Mouse (Mus musculus) hindbrain, postnatal 0 days (tissue): ENCODE data around the gene Trak1. TPM values are rescaled to one million over a fixed set of nuclear protein-coding genes. Genes with fewer than 3 reads are reported as not detected.

Source experiments
- ATAC-seq: fragments of 200-750 bp; cut with Nextera tagmentation; 2 replicates; pipeline ENCODE4 v1.8.0; 2017; ENCODE audit warnings: mild to moderate bottlenecking, moderate TSS enrichment, moderate library complexity
- DNase-seq: peaks from one replicate; pipeline ENCODE4 v3.0.0-alpha.2; 2015; ENCODE audit warnings: low spot score
- H3K27ac ChIP-seq: fragments of 300-500 bp; sonication (generic); 2 replicates; pipeline ENCODE4 v1.5.1; 2014; ENCODE audit warnings: mild to moderate bottlenecking
- H3K27me3 ChIP-seq: fragments of 300-500 bp; sonication (generic); 2 replicates; pipeline ENCODE4 v1.6.1; 2014; ENCODE audit warnings: low read length, mixed read lengths; ENCODE audit not compliant: insufficient read depth
- H3K36me3 ChIP-seq: fragments of 300-500 bp; sonication (generic); 2 replicates; pipeline ENCODE4 v1.6.1; 2014; ENCODE audit warnings: low read length, mixed read lengths; ENCODE audit not compliant: insufficient read depth
- H3K4me1 ChIP-seq: fragments of 300-500 bp; sonication (generic); 2 replicates; pipeline ENCODE4 v1.6.1; 2014; ENCODE audit warnings: antibody characterized with exemption, low read length, mixed read lengths; ENCODE audit not compliant: insufficient read depth
- H3K4me2 ChIP-seq: fragments of 300-500 bp; sonication (generic); 2 replicates; pipeline ENCODE4 v1.6.1; 2014; ENCODE audit warnings: low read depth, mild to moderate bottlenecking, low read length, moderate library complexity, mixed read lengths
- H3K4me3 ChIP-seq: fragments of 300-500 bp; sonication (generic); 2 replicates; pipeline ENCODE4 v1.5.1; 2014; ENCODE audit warnings: low read length
- H3K9ac ChIP-seq: fragments of 300-500 bp; sonication (generic); replicated peaks from 2 replicates; pipeline ENCODE4 v1.6.1; 2014; ENCODE audit warnings: mild to moderate bottlenecking, low read length, moderate library complexity, mixed read lengths
- H3K9me3 ChIP-seq: fragments of 300-500 bp; sonication (generic); 2 replicates; pipeline ENCODE4 v1.6.1; 2016; ENCODE audit warnings: low read length, mixed read lengths
- CTCF ChIP-seq: IDR thresholded peaks from 2 replicates; pipeline ENCODE4 v1.5.1; 2016; ENCODE audit warnings: antibody characterized with exemption, control low read depth, low read depth
- WGBS: fragments of 180-500 bp; shearing (Covaris S2); extraction: QIAGEN DNeasy Blood & Tissue Kit; methylation state at CpG from one replicate; pipeline ENCODE4 v1.1.7; 2014; 5-methylcytosine and 5-hydroxymethylcytosine counted together
- polyA plus RNA-seq: library from polyadenylated mRNA; unstranded; fragments of >200 nt; fragmentation: Nextera tagmentation; extraction: Ambion mirVana; gene quantifications from 2 replicates; pipeline ENCODE4 v1.2.1, GENCODE M21; 2015
- total RNA-seq: library from RNA; depleted of rRNA; stranded (reverse); fragments of >200 nt; gene quantifications from 2 replicates; pipeline ENCODE4 v1.2.3, GENCODE M21; 2014

Trak1 gene
- total and polyA plus RNA-seq, 2 experiments from 2014 or later = 57.8 to 129 TPM

DNA sequence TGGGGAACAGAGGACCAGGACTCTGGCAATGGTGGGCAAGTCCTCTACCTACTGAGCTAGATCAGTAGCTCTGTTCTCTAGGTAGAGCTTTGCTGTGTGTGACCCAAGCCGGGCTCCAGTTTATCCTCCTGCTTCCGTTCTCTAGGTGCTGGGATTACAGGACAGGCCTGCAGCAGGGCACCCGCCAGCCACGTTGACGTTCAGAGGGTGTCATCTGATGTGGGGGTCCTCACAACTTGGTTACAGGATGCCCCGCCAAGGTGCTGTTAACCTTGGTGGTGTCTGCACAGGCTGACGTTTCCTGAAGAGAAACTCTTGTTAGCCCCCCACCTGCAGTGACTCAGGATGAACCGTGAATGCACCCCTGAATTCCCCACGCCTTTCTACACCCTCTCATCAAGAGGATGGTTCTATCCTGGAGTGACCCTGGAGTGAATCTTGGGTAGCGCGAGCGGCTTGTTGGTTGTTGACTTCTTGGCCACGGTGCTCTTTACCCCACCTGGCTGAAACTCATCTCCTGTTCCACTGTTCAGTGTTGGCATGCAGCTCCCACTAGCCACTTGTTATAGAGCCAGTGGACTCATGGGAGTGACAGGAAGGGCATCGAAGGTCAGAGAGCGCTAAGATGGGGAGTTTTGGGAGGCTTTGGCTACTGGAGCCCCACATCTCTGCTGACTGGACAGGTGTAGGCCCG lies 60.4 kb downstream of the Trak1 start:
- Histone ChIP-seq H3K27me3 (no peaks in the 10 kb centered on the region), H3K4me1 (peaks cover 32% of the 10 kb centered on the region), H3K36me3 (no peaks in the 10 kb centered on the region), H3K9me3 (no peaks in the 10 kb centered on the region), H3K4me3 (no peak overlapping the region), H3K9ac (no peak overlapping the region), H3K27ac (no peak overlapping the region), H3K4me2 (no peak overlapping the region)
- 90% methylated on average over 16 of the region's 16 CpGs for WGBS
- no peak for TF ChIP-seq CTCF
- no peak for DNase-seq
- no peak for ATAC-seq

- H3K36me3 ChIP-seq = no peaks in the 10 kb centered on the region
- H3K4me3 ChIP-seq = no peak overlapping the region
- ATAC-seq = no peak
- no peak overlapping the region for H3K9ac ChIP-seq
- DNase-seq = no peak
- H3K4me2 ChIP-seq = no peak overlapping the region
- WGBS = 44% methylated on average over 8 of the region's 8 CpGs
- no peaks in the 10 kb centered on the region for H3K27me3 ChIP-seq
- peak overlapping the region; percentile 58; the same call in 1 of the 2 replicates for H3K27ac ChIP-seq
- H3K9me3 ChIP-seq = no peaks in the 10 kb centered on the region
- peaks cover 32% of the 10 kb centered on the region for H3K4me1 ChIP-seq
- no peak for TF ChIP-seq CTCF
Measured at GRCm38 (mm10) chr9:121358418-121358817, 61.1 kb downstream of the Trak1 start.

DNA sequence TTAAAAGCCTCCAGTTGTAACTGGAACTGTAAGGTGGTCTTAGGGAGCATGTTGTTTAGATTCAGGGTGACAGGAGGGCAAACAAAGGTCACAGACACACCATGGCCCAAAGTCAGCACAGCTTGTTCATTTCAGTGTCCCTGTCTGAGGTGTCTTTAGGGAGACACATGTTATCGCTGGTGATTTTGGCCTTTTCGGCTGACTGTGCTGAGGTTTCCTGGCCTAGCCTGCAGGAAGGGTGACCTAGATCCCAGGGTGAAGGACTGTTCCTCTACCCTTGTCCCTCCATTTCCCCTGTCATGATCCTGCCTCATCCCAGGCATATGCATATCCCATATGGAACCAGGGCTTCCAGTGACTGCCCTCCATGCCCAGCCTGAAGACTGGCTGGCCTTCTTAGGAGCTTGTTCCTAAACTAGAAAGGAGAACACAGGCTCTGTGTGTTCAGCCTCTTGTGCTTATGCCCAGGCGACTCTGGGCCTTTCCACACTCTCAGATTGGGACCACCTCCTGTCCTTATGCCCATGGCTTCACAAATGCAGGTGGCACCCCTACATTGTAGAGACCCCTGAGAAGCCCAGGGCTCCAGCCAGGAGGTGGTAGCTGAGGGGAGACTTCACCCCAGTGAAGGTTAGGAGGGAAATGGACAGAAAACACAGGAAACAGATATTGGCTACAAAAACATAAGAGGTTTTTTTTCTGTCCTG lies 62.1 kb downstream of the Trak1 start:
- H3K4me1 ChIP-seq = peaks cover 32% of the 10 kb centered on the region
- H3K9ac ChIP-seq = no peak overlapping the region
- TF ChIP-seq CTCF = no peak
- H3K9me3 ChIP-seq = no peaks in the 10 kb centered on the region
- no peak for DNase-seq
- H3K4me2 ChIP-seq = no peak overlapping the region
- H3K36me3 ChIP-seq = no peaks in the 10 kb centered on the region
- 64% methylated on average over 3 of the region's 3 CpGs for WGBS
- no peak for ATAC-seq
- no peaks in the 10 kb centered on the region for H3K27me3 ChIP-seq
- no peak overlapping the region for H3K4me3 ChIP-seq
- peak overlapping the region; percentile 92 for H3K27ac ChIP-seq

- peak overlapping the region; percentile 35; the same call in 1 of the 2 replicates for H3K4me2 ChIP-seq
- H3K4me3 ChIP-seq = no peak overlapping the region
- peak overlapping the region; percentile 51; the same call in 1 of the 2 replicates for H3K9ac ChIP-seq
- WGBS = 7% methylated on average over 11 of the region's 12 CpGs
- H3K27ac ChIP-seq = peak overlapping the region; percentile 92
- peaks cover 32% of the 10 kb centered on the region for H3K4me1 ChIP-seq
- H3K27me3 ChIP-seq = no peaks in the 10 kb centered on the region
- ATAC-seq (peak; percentile 90), DNase-seq (peak; percentile 83)
- H3K9me3 ChIP-seq = no peaks in the 10 kb centered on the region
- TF ChIP-seq CTCF = no peak
- no peaks in the 10 kb centered on the region for H3K36me3 ChIP-seq
Measured at GRCm38 (mm10) chr9:121360327-121360954, 63.1 kb downstream of the Trak1 start.

- no peak for TF ChIP-seq CTCF
- Histone ChIP-seq H3K4me2 (peak overlapping the region; percentile 35; the same call in 1 of the 2 replicates), H3K27me3 (no peaks in the 10 kb centered on the region), H3K27ac (peak overlapping the region; percentile 92), H3K4me1 (peaks cover 33% of the 10 kb centered on the region), H3K36me3 (no peaks in the 10 kb centered on the region), H3K9me3 (no peaks in the 10 kb centered on the region), H3K4me3 (no peak overlapping the region), H3K9ac (peak overlapping the region; percentile 51; the same call in 1 of the 2 replicates)
- ATAC-seq (peak; percentile 60), DNase-seq (peak; percentile 63)
- WGBS = 19% methylated on average over 9 of the region's 9 CpGs
Measured at GRCm38 (mm10) chr9:121361010-121361409, 63.7 kb downstream of the Trak1 start.

GRCm38 (mm10) chr9:121363932-121364331 lies 66.6 kb downstream of the Trak1 start:
- H3K9me3 ChIP-seq = no peaks in the 10 kb centered on the region
- no peak overlapping the region for H3K4me2 ChIP-seq
- H3K4me3 ChIP-seq = no peak overlapping the region
- no peak for DNase-seq
- H3K4me1 ChIP-seq = peaks cover 43% of the 10 kb centered on the region
- H3K36me3 ChIP-seq = no peaks in the 10 kb centered on the region
- no peak for ATAC-seq
- H3K27ac ChIP-seq = no peak overlapping the region
- WGBS = 69% methylated on average over 19 of the region's 19 CpGs
- TF ChIP-seq CTCF = no peak
- H3K27me3 ChIP-seq = no peaks in the 10 kb centered on the region
- no peak overlapping the region for H3K9ac ChIP-seq
